Mouse (Mus musculus) liver, embryonic 14.5 days (tissue): Measurements from ENCODE around the gene AC134908.4. TPM values are rescaled to one million over a fixed set of nuclear protein-coding genes. Genes with fewer than 3 reads are reported as not detected.
A peak's percentile ranks its signal among the peaks of the same experiment; 100 is the strongest.

Experiments
- ATAC-seq: fragments of 200-750 bp; cut with Nextera tagmentation; 2 replicates; pipeline ENCODE4 v1.8.0; 2017; ENCODE audit warnings: moderate number of reproducible peaks, mild to moderate bottlenecking, moderate library complexity; ENCODE audit not compliant: insufficient read depth
- DNase-seq, 3 experiments: peaks; one replicate each; pipeline ENCODE4 v3.0.0-alpha.2; 2012 to 2013; ENCODE audit warnings: low read depth in 3 of 3, low spot score in 3 of 3
- H3K27ac ChIP-seq: fragments of 300-500 bp; sonication (generic); 2 replicates; pipeline ENCODE4 v1.5.1; 2014; ENCODE audit warnings: moderate library complexity, mild to moderate bottlenecking, control low read depth, inconsistent platforms
- H3K27me3 ChIP-seq: fragments of 300-500 bp; sonication (generic); 2 replicates; pipeline ENCODE4 v1.6.1; 2014; ENCODE audit warnings: mild to moderate bottlenecking, low read length, moderate library complexity; ENCODE audit not compliant: control insufficient read depth, insufficient read depth
- H3K36me3 ChIP-seq: fragments of 300-500 bp; sonication (generic); replicated peaks from 2 replicates; pipeline ENCODE4 v1.6.1; 2014; ENCODE audit warnings: low read depth; ENCODE audit not compliant: control insufficient read depth, insufficient read depth
- H3K4me1 ChIP-seq, 2 experiments: fragments of 200-500 bp in 1 of 2; fragments of 300-500 bp in 1 of 2; sonication (generic) in 1 of 2; replicated peaks; 2 replicates each; pipeline ENCODE4 v1.6.1; 2012 to 2014; ENCODE audit warnings: antibody characterized with exemption in 1 of 2, inconsistent platforms in 1 of 2, low read length in 1 of 2; ENCODE audit not compliant: control insufficient read depth in 2 of 2, insufficient read depth in 2 of 2
- H3K4me2 ChIP-seq: fragments of 300-500 bp; sonication (generic); 2 replicates; pipeline ENCODE4 v1.6.1; 2014; ENCODE audit warnings: low read depth, mild to moderate bottlenecking, control low read depth, moderate library complexity
- H3K4me3 ChIP-seq, 2 experiments: fragments of 200-500 bp in 1 of 2; fragments of 300-500 bp in 1 of 2; sonication (generic) in 1 of 2; 2 replicates each; pipeline ENCODE4 v1.5.1; 2012 to 2014; ENCODE audit warnings: low read depth in 2 of 2, low read length in 2 of 2, mild to moderate bottlenecking in 2 of 2, control low read depth in 1 of 2, inconsistent platforms in 1 of 2, moderate library complexity in 1 of 2; ENCODE audit not compliant: insufficient read depth in 1 of 2
- H3K9ac ChIP-seq: fragments of 300-500 bp; sonication (generic); replicated peaks from 2 replicates; pipeline ENCODE4 v1.6.1; 2014; ENCODE audit warnings: mild to moderate bottlenecking, control low read depth, moderate library complexity
- H3K9me3 ChIP-seq: fragments of 300-500 bp; sonication (generic); 2 replicates; pipeline ENCODE4 v1.6.1; 2016; ENCODE audit warnings: low read length, mixed read lengths; ENCODE audit not compliant: control insufficient read depth
- CTCF ChIP-seq: IDR thresholded peaks from 2 replicates; pipeline ENCODE4 v1.5.1; 2016; ENCODE audit warnings: antibody characterized with exemption, low read depth, control low read depth
- EP300 ChIP-seq: IDR thresholded peaks from 2 replicates; pipeline ENCODE4 v1.6.1; 2016; ENCODE audit warnings: antibody characterized with exemption, low read depth
- WGBS: fragments of 180-500 bp; shearing (Covaris S2); extraction: QIAGEN DNeasy Blood & Tissue Kit; methylation state at CpG from one replicate; pipeline ENCODE4 v1.1.7; 2014; ENCODE audit not compliant: insufficient replicate concordance; 5-methylcytosine and 5-hydroxymethylcytosine counted together
- polyA plus RNA-seq, 2 experiments: library from polyadenylated mRNA; depleted of rRNA in 1 of 2; stranded (reverse) in 1 of 2; unstranded in 1 of 2; fragments of >200 nt; fragmentation: Nextera tagmentation in 1 of 2; extraction: Ambion mirVana in 1 of 2; gene quantifications; 2 replicates each; pipeline versions ENCODE4 v1.2.1 to v1.2.3; 2012 to 2014

The AC134908.4 gene
- polyA plus RNA-seq, 2 experiments = not detected

DNA sequence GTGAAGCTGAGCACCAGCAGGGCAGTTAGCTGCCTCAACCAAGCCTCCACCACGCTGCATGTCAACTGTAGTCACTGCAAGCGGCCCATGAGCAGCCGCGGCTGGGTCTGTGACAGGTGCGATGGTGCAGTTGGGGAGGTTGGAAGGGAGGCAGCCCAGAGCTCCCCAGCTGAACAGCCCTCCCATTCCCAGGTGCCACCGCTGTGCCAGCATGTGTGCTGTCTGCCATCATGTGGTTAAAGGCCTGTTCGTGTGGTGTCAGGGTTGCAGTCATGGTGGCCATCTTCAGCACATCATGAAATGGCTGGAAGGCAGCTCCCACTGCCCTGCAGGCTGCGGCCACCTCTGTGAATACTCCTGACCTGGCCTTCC, 32.8 kb upstream of the AC134908.4 start:
- H3K4me3 ChIP-seq = peak overlapping the region; percentile 64 to 72; a peak in 2 of 4 replicates
- H3K4me2 ChIP-seq = peak overlapping the region; percentile 70
- ATAC-seq = no peak
- peaks cover 14% of the 10 kb centered on the region for H3K36me3 ChIP-seq
- TF ChIP-seq CTCF (no peak), EP300 (no peak)
- H3K27me3 ChIP-seq = no peaks in the 10 kb centered on the region
- peaks cover 18 to 22% of the 10 kb centered on the region in 2 experiments for H3K4me1 ChIP-seq
- H3K27ac ChIP-seq = no peak overlapping the region
- no peak overlapping the region for H3K9ac ChIP-seq
- no peaks in the 10 kb centered on the region for H3K9me3 ChIP-seq
- WGBS = 80% methylated on average over 8 of the region's 8 CpGs
- DNase-seq = no peak

DNA sequence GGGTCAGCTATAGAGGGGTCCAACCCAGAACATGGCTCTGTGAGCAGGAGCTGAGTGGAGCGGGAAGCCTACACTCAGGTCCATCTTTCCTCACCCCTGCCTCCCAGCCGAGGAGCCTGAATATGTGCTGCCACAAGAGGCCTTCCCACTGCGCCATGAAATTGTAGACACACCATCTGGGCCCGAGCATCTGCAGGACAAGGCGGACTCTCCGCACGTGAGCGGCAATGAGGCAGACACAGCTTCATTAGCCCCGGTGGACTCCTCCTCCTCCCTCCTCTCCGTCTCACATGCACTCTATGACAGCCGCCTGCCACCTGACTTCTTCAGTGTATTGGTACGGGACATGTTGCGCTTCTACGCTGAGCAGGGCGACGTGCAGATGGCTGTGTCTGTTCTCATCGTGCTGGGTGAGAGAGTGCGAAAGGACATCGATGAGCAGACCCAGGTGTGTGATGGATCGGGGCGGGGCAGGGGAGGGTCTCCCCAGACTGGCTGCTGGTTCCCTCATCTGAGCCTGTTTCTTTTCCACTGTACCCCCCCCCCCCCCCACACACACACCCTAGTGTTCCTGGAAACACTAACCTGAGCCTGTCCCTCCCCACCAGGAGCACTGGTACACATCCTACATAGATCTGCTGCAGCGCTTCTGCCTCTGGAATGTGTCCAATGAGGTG, 32.2 kb upstream of the AC134908.4 start:
- WGBS = 84% methylated on average over 22 of the region's 22 CpGs
- peaks cover 14% of the 10 kb centered on the region for H3K36me3 ChIP-seq
- H3K27me3 ChIP-seq = no peaks in the 10 kb centered on the region
- no peak for TF ChIP-seq EP300
- TF ChIP-seq CTCF = no peak
- DNase-seq (no peak), ATAC-seq (no peak)
- H3K9me3 ChIP-seq = no peaks in the 10 kb centered on the region
- no peak overlapping the region for H3K4me3 ChIP-seq
- H3K4me1 ChIP-seq = peaks cover 18 to 25% of the 10 kb centered on the region in 2 experiments
- H3K9ac ChIP-seq = no peak overlapping the region
- H3K27ac ChIP-seq = no peak overlapping the region
- H3K4me2 ChIP-seq = no peak overlapping the region

DNA sequence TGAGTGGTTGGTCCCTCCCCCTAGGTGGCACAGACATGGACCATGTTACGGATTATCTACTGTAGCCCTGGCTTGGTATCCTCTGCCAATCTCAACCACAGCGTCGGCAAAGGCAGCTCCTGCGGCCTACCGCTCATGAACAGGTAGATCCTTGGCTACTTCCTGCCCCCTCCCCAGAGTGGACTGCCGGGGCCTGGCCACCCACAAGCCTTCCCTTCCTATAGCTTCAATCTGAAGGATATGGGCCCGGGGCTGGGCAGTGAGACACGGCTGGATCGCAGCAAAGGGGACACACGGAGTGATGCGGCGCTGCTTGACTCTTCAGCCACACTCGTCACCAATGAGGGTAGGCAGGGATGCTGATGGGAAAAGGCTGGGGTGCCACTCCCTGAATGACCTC, 31.6 kb upstream of the AC134908.4 start:
- H3K36me3 ChIP-seq = peaks cover 14% of the 10 kb centered on the region
- 87% methylated on average over 13 of the region's 13 CpGs for WGBS
- no peak for DNase-seq
- H3K4me3 ChIP-seq = no peak overlapping the region
- H3K4me2 ChIP-seq = no peak overlapping the region
- H3K9me3 ChIP-seq = no peaks in the 10 kb centered on the region
- TF ChIP-seq CTCF (no peak), EP300 (no peak)
- no peak overlapping the region for H3K9ac ChIP-seq
- no peak for ATAC-seq
- H3K27me3 ChIP-seq = no peaks in the 10 kb centered on the region; the same call in 1 of the 2 replicates
- peaks cover 18 to 25% of the 10 kb centered on the region in 2 experiments for H3K4me1 ChIP-seq
- no peak overlapping the region for H3K27ac ChIP-seq

DNA sequence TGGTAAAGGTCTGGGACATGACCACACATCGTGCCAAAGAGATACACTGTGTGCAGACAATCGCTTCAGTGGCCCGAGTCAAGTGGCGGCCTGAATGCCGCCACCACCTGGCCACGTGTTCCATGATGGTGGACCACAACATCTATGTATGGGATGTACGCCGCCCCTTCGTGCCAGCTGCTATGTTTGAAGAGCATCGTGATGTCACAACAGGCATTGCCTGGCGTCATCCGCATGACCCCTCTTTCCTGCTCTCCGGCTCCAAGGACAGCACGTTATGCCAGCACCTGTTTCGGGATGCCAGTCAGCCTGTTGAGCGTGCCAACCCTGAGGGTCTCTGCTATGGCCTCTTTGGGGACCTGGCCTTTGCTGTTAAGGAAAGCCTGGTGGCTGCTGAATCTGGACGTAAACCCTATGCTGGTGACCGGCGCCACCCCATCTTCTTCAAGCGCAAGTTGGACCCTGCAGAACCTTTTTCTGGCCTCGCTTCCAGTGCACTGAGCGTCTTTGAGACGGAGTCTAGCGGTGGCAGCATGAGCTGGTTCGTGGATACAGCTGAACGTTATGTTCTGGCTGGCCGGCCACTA, 30.6 kb upstream of the AC134908.4 start:
- no peaks in the 10 kb centered on the region; the same call in 1 of the 2 replicates for H3K27me3 ChIP-seq
- no peak for TF ChIP-seq EP300
- H3K27ac ChIP-seq = no peak overlapping the region
- no peak for DNase-seq
- no peak for ATAC-seq
- no peak overlapping the region for H3K9ac ChIP-seq
- H3K4me2 ChIP-seq = no peak overlapping the region
- 87% methylated on average over 27 of the region's 27 CpGs for WGBS
- H3K36me3 ChIP-seq = peaks cover 9% of the 10 kb centered on the region
- no peak overlapping the region for H3K4me3 ChIP-seq
- H3K4me1 ChIP-seq = peaks cover 11 to 17% of the 10 kb centered on the region in 2 experiments; a peak in 3 of 4 replicates
- H3K9me3 ChIP-seq = no peaks in the 10 kb centered on the region

DNA sequence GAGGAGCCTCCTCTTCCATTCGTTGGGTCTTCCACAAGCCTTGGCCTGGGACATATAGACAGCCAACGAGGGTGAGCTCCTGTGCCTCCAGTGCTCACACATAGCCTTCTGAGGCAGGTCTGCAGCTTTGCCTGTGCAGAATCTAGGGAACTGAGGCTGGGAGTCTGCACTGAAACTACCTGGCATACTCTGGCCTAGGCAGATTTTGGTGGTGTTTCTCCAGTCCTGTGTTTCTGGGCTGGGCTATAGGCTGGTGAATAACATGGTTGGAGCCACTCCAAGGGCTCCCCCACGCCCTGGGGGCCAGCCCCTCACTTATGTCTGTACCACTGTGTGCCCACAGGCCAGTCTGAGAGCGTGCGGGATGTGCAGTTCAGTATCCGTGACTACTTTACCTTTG, 29.9 kb upstream of the AC134908.4 start:
- Histone ChIP-seq H3K27ac (no peak overlapping the region), H3K27me3 (peaks cover 6% of the 10 kb centered on the region), H3K36me3 (peaks cover 3% of the 10 kb centered on the region), H3K9ac (no peak overlapping the region), H3K4me1 (peaks cover 11 to 17% of the 10 kb centered on the region in 2 experiments; a peak in 3 of 4 replicates), H3K4me2 (peak overlapping the region; percentile 87; the same call in 1 of the 2 replicates), H3K9me3 (no peaks in the 10 kb centered on the region), H3K4me3 (no peak overlapping the region)
- ATAC-seq = no peak
- no peak for DNase-seq
- WGBS = 78% methylated on average over 6 of the region's 6 CpGs
- no peak for TF ChIP-seq CTCF
- TF ChIP-seq EP300 = no peak
